Mouse (Mus musculus) lung, postnatal 14 days (tissue): ENCODE results near the gene Wfs1.
"Not testable (repeated sequence)": the region's sequence is repeated elsewhere in the genome, so short reads cannot be mapped to it uniquely, and the experiment has no call there.

Source experiments
- DNase-seq: peaks from one replicate; pipeline ENCODE4 v3.0.0; 2021

Wfs1 gene

GRCm38 (mm10) chr5:36982271-36982670 lies 6.7 kb downstream of the Wfs1 start:
- DNase-seq = no peak

- no peak for DNase-seq
Measured at GRCm38 (mm10) chr5:36979631-36980030, 9.4 kb downstream of the Wfs1 start.

- DNase-seq = peak; percentile 19
Measured at GRCm38 (mm10) chr5:36979001-36979400, 10.0 kb downstream of the Wfs1 start.

- DNase-seq = no peak
Measured at GRCm38 (mm10) chr5:36977809-36978208, 11.2 kb downstream of the Wfs1 start.

GRCm38 (mm10) chr5:36975336-36975735 lies 13.7 kb downstream of the Wfs1 start:
- DNase-seq = no peak

GRCm38 (mm10) chr5:36971587-36971986 lies 17.4 kb downstream of the Wfs1 start:
- no peak for DNase-seq

- DNase-seq = no peak
Measured at GRCm38 (mm10) chr5:36960501-36960900, 28.5 kb downstream of the Wfs1 start.

- peak; percentile 72 for DNase-seq
Measured at GRCm38 (mm10) chr5:36958837-36959236, 30.2 kb downstream of the Wfs1 start.

GRCm38 (mm10) chr5:36955366-36955765 lies 33.6 kb downstream of the Wfs1 start:
- DNase-seq = peak; percentile 32

- no peak for DNase-seq
Measured at GRCm38 (mm10) chr5:36952311-36952710, 36.7 kb downstream of the Wfs1 start.

- DNase-seq = no peak
Measured at GRCm38 (mm10) chr5:36950871-36951270, 38.1 kb downstream of the Wfs1 start.

- DNase-seq = peak; percentile 81
Measured at GRCm38 (mm10) chr5:36948831-36949230, 40.2 kb downstream of the Wfs1 start.

GRCm38 (mm10) chr5:36946445-36946844 lies 42.6 kb downstream of the Wfs1 start:
- DNase-seq = peak; percentile 68

GRCm38 (mm10) chr5:36945713-36946112 lies 43.3 kb downstream of the Wfs1 start:
- DNase-seq = no peak

- no peak for DNase-seq
Measured at GRCm38 (mm10) chr5:36945102-36945701, 43.8 kb downstream of the Wfs1 start.

- DNase-seq = no peak
Measured at GRCm38 (mm10) chr5:36944552-36944951, 44.5 kb downstream of the Wfs1 start.

GRCm38 (mm10) chr5:36942446-36942845 lies 46.6 kb downstream of the Wfs1 start:
- DNase-seq = no peak

GRCm38 (mm10) chr5:36938991-36939390 lies 50.0 kb downstream of the Wfs1 start:
- not testable (repeated sequence) for DNase-seq

- DNase-seq = no peak
Measured at GRCm38 (mm10) chr5:36938021-36938420, 51.0 kb downstream of the Wfs1 start.

- no peak for DNase-seq
Measured at GRCm38 (mm10) chr5:36936548-36936947, 52.5 kb downstream of the Wfs1 start.

- no peak for DNase-seq
Measured at GRCm38 (mm10) chr5:36935486-36936473, 53.2 kb downstream of the Wfs1 start.

- DNase-seq = no peak
Measured at GRCm38 (mm10) chr5:36933383-36933782, 55.6 kb downstream of the Wfs1 start.

- DNase-seq = no peak
Measured at GRCm38 (mm10) chr5:36929376-36929775, 59.6 kb downstream of the Wfs1 start.

GRCm38 (mm10) chr5:36928701-36929100 lies 60.3 kb downstream of the Wfs1 start:
- no peak for DNase-seq
